Mouse (Mus musculus) heart, adult 8-10 months (tissue): ENCODE results near the gene Jund. TPM values are rescaled to one million over a fixed set of nuclear protein-coding genes. Genes with fewer than 3 reads are reported as not detected.

ENCODE experiments used
- DNase-seq: peaks from one replicate; pipeline ENCODE4 v3.0.0; 2022; ENCODE audit warnings: low spot score
- total RNA-seq, 4 experiments: library from RNA; stranded (reverse); gene quantifications; 2 replicates each; pipeline ENCODE4 v1.2.4; 2022

The Jund gene
- total RNA-seq, 4 experiments from 2014 or later: 84.2 to 134 (median 114) TPM

- DNase-seq: peak; percentile 68
Measured at GRCm38 (mm10) chr8:70699116-70699833, 526 bp downstream of the Jund start.

DNA sequence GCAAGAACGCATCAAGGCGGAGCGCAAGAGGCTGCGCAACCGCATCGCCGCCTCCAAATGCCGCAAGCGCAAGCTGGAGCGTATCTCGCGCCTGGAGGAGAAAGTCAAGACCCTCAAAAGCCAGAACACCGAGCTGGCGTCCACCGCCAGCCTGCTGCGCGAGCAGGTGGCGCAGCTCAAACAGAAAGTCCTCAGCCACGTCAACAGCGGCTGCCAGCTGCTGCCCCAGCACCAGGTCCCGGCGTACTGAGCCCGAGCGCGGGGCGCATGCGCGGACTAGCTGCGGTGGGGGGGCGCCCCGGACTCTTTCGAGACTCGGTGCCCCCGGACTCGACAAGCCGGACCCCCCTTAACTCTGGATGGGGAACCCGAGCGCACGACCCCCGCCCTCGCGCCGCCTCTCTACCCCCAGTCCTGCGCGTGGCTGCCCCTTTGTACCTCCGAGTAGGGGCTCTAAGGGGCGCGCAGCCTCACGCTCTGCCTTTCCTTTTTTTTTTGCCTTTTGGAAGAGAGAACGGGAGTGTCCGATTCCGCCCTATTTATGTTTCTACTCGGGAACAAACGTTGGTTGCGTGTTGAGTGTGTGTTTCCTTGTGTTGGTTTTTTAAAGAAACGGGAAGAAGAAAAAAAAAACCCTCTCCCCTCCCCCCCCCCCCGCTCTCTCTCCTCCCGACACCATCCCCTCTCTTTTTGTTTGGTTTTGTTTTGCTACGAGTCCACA lies 1.2 kb downstream of the Jund start:
- DNase-seq: peak; percentile 74

DNA sequence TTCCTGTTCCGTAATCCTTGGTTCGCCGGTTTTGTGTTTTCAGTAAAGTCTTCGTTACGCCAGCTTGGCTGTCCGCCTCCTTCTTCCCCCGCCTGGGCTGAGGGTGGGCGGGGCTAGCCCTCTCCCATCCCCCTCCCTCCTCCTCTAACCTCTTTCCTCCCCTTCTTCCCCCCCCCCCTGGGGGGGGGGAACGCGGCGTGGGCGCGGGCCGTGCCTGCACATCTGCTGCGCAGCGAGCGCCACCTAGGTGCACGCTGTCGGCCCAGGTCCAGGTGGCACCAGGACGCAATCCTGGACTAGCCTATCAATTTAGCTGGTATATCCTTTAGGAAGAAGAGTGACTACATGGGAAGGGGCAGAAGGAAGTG lies 1.8 kb downstream of the Jund start:
- peak; percentile 86 for DNase-seq

DNA sequence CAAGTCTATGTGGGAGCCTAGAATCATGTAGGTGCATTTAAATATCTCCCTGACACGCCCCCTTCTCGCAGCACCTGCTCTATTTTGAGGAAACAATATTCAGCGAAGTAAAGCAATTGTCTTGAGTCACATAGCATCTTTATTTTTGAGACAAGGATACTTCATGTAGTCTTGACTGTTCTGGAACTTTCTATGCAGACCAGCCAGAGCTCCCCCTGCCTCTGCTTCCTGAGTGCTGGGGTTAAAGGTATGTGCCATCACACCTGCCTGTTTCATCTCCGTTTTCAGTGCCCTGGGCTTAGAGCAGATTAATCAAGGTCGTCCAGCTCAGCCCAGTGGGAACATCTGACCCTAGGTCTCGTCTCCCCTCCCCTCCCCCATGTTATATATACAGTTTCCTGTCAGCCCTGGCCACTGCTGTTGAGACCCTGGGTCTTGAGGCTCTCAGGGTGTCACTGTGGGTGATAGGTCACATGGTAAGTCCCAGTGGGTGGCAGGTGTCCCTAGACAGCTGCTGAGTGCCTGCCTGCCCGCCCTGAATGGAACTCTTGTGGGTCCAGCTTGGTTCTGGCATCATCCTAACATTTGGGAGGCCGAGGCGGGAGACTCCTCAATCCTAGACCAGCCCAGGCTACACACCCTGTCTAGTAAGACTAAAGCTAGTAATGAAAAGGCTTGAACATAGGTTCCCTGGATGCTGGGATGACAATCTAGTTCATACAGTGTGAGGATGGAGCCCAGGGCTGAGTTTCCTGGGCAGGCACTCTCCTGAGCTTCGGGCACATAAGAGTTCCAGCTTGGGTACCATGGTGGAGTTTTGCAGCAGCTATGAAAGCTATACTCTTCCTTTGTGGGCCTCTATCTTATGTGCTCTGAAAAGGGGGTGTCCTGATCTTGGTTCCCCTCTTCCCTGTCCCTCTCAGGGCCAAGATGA lies 2.6 kb downstream of the Jund start:
- DNase-seq: no peak

DNA sequence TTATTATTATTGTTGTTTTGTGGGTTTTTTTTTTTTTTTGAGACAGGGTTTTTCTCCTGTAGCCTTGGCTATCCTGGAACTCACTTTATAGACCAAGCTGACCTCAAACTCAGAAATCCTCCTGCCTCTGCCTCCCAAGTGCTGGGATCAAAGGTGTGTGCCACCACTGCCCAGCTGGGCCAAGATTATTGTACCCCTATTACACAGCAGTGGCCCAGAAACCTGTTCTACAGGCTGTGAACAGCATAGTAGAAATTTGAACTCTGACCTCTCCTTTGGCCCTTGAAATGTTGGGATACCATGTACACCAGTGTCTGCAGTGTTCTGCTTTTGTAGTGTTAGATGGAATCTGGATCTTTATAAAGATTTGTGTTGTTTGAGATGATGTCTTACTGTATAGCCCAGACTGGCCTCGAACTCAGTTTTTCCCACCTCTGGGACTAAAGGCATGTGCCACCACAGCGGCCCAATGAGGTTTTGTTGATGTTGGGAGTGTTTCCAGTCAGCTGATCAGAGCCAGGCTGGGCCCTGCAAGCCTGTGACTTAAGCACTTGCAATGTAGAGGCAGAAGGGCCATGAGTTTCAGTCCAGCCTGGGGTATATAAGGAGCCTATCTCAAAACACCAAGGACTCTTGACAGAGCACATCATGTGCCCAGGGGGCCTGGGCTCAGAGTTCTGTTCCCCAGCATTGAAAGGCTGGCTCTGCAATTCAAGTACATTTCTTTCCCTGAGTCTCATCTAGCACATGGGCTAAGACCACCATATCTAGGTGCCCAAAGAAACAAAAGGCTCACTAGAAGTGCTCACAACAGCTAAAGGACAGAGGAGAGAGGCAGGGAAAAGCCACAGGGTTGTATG lies 3.5 kb downstream of the Jund start:
- peak; percentile 38 for DNase-seq

DNA sequence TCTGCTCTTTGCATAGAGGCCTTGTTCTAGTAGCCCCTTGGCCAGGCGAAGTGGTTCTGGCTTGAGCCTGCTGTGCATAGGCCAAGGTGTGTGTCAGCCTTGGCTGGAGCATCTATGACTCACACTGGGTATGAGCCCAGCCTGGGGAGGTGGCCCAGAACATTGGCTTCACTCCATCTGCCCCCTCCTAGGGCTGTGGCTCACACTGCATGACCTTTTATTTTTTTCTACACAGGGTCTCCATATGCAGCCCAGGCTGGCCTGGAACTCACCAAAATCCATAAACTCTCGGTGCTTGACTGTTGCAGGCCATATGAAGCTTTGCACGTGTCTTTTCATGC lies 4.1 kb downstream of the Jund start:
- DNase-seq: peak; percentile 85

DNA sequence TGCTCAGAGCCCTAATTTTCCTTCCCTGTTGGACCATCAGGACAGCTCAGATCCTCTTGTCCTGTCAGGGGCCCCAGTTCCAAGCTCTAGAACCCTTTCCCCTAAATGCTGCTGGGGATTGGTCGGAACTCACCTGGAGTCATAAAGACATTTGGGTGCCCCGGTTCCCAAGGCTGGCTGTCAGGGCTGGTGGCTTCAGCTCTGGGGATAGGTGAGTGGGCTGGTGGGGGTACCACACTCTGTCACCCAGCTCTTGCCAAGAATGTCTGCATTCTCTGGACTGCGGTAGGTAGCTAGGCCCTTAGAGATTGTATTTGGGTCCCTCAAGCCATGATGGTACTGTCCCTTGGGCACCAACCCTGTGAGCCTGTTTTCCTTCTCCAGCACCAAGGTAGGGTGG lies 4.5 kb downstream of the Jund start, which contains the start of gene Iqcn:
TSS of gene Iqcn (plus strand) at position 171 of the 400 bp plus-strand sequence.
- DNase-seq: no peak

- no peak for DNase-seq
Measured at GRCm38 (mm10) chr8:70708281-70708680, 9.5 kb downstream of the Jund start.

GRCm38 (mm10) chr8:70709794-70710193 lies 11.0 kb downstream of the Jund start:
- DNase-seq: no peak

GRCm38 (mm10) chr8:70710296-70710695 lies 11.5 kb downstream of the Jund start:
- DNase-seq: no peak

- no peak for DNase-seq
Measured at GRCm38 (mm10) chr8:70711041-70711440, 12.3 kb downstream of the Jund start.

DNA sequence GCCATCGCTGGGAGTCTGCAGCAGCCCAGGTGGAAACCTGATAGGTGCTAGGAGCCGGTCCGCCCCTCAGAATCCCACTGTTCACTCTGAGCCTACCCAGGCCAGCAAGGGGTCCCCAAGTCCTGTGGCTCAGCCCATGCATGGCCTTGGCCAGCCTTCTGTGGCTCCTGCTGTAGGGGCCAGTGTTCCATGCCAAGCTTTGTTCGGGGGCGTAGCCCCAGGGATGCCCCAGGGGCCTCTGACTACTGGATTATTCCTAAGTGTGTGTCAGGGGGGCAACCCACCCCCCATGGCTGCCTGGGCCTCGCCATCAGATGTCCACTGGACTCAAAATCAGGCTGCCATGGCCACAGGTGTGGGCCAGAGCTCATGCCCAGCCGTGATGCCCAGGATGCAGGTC lies 15.2 kb downstream of the Jund start:
- no peak for DNase-seq

DNA sequence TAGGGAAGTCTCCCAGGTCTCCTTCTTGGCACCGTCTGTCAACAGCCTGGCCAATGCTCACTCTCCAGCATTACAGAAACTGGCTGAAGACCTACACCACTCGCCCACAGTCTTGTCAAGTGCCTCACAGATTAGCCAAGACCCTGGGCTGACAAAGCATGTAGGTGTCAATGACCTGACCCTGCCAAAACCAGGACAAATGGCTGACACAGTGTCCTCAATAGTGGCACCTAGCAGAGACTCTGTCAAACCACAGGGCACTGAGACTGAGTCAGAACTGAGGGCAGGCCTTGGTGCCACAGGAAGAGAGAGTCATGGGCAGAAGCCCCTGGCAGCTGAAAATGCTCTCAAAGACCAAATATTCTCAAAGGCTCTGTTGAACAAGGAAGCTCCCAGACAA lies 16.3 kb downstream of the Jund start:
- DNase-seq: no peak

DNA sequence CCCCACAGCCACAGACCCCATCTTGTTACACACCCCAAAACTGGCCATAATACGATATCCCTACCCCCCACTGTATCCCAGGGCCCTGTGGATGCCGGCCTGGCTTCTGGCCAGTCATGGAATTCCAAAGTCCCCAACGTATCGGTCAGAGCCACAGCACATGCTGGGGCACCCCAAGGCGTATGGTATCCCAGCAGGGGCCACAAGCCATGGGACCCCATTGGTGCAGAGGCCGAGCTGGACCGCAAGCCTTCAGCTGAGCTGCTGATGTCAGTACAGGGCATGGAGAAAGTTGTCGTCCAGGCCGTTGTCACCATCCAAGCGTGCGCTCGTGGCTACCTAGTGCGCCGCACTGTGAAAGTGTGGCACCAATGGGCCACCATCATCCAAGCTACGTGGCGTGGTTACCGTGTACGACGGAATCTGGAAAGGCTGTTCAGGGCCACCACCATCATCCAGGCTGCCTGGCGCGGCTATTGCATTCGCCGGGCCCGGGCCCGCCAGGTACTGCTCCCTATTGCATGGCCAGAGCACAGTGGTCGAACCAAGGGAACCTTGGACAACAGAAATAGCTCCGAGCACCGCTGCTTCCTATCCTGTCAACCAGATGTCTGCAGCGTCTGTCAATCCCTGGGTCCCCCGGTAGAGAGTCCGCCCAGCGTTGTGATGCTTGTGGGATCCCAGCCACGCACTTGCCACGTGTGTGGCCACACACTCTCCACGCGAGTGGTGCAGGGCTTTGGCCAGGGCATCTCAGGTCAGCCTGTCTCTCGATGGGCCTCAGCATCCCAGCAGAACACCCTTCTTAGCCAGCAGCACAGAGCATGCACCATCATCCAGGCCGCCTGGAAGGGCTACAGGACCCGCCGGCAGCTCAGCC lies 18.0 kb downstream of the Jund start:
- no peak for DNase-seq

DNA sequence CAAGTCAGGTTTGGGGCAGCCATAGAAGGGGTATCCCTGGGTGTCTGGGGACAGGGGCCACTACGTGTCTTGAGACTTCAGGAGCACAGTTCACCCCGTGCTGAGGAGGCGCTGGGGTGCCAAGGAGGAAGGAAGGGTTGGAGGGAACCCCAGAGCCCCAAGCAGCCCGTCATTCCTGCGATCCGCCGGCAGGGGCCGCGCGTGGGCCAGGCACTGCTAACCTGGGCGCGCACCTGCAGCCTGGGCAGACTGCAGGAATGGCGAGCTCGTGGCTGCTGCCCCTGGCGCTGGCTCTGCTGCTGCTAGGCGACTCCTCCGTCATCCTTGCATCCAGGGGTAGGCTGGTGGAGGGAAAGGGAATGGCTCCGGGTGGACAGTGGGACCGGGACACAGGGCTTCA lies 19.5 kb downstream of the Jund start, which contains the start of gene Gm3336:
TSS of gene Gm3336 (plus strand) at position 247 of the 400 bp plus-strand sequence.
- DNase-seq: no peak

GRCm38 (mm10) chr8:70719796-70720270 lies 21.1 kb downstream of the Jund start:
- no peak for DNase-seq

DNA sequence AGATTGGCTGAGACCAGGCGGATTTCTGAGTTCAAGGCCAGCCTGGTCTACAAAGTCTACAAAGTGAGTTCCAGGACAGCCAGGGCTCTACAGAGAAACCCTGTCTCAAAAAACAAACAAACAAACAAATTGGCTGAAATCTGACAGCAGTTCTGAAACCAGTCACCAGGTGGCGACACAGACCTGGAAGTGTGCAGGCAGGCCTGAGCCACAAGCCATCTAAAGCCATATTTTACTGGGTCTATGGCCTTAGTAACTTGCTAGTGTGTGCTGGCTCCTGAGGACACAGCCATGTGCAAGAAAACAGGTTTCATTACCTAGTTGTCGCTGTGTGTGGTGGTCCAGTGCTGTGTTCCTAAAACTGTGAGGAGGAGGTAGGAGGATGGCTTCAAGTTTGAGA lies 22.0 kb downstream of the Jund start:
- peak; percentile 86 for DNase-seq

GRCm38 (mm10) chr8:70721601-70722000 lies 22.9 kb downstream of the Jund start:
- no peak for DNase-seq

DNA sequence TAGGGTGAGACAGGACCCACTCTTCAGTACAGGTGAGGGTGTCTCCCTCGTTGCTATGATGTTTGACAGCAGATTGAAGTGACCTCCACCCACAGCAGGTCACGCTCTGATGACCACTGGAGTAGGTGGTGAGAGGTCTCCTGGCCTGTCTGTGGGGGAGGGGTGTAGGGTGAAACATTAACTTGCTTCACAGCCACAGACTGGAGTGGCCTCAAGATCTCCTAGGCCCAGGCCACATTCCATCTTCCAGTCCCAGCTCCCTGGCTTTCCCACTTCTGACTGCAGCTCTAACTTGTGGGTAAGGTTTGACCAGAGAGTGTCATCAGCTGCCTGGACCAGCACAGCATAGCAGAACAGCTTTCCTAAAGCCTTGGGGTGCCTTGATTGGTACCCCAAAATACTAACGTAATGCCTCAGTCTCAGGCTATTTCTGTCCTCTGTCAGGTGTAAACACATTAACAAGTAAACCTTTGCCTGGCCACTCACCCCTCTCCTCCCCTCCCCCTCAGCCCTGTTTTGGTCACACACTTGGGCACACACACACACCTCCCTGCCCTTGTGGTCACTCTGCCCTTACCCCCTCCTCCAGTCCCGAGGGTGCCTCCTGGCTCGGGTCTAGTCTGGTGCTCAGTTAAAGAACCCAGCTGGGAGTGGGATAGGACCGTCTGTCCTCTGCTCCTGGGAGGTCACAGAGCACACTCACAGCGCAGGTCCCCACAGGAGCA lies 24.9 kb downstream of the Jund start, which contains the start of gene Pde4c:
TSS of gene Pde4c (plus strand) at position 235 of the 725 bp plus-strand sequence.
- no peak for DNase-seq
